Mouse (Mus musculus) megakaryocyte-erythroid progenitor cell, adult 5 weeks (primary cell): ENCODE data around the gene Olfr73. TPM values are rescaled to one million over a fixed set of nuclear protein-coding genes. Genes with fewer than 3 reads are reported as not detected.

Experiments
- polyA plus RNA-seq: library from polyadenylated mRNA; stranded (reverse); fragments of >175 nt; gene quantifications from 2 replicates; pipeline ENCODE4 v1.2.3, GENCODE M21; 2012

Olfr73 gene
- not detected in 2 replicates for polyA plus RNA-seq

GRCm38 (mm10) chr2:88037599-88037998, at the start of gene Olfr73:
Gene Olfr73, minus strand, starts transcription at chr2:88037699.

GRCm38 (mm10) chr2:88071730-88072129, 34.2 kb upstream of the Olfr73 start, which contains the start of gene Olfr1163:
Gene Olfr1163, minus strand, starts transcription at chr2:88071830.

GRCm38 (mm10) chr2:88051029-88051428, 13.5 kb upstream of the Olfr73 start, which contains the start of gene Olfr1162:
Gene Olfr1162, minus strand, starts transcription at chr2:88051129.

GRCm38 (mm10) chr2:88022474-88022873, 15.0 kb downstream of the Olfr73 start, which contains the start of gene Olfr1161:
Gene Olfr1161, plus strand, starts transcription at chr2:88022774.

GRCm38 (mm10) chr2:88007515-88008318, 29.8 kb downstream of the Olfr73 start, which contains the start of gene Olfr1160:
Gene Olfr1160, minus strand, starts transcription at chr2:88008268.

GRCm38 (mm10) chr2:87989813-87990212, 47.7 kb downstream of the Olfr73 start, which contains the start of gene Olfr1158:
Gene Olfr1158, plus strand, starts transcription at chr2:87990113.

Other genes with a start within 250 kb of the Olfr73 start
- gene Olfr1143, start 237.1 kb downstream of the Olfr73 start, polyA plus RNA-seq, result not detected in 2 replicates
- gene Olfr1145, start 227.9 kb downstream of the Olfr73 start, polyA plus RNA-seq, result not detected in 2 replicates
- not detected in 2 replicates for gene Olfr1148, start 207.2 kb downstream of the Olfr73 start, polyA plus RNA-seq
- gene Olfr1150-ps1, start 193.7 kb downstream of the Olfr73 start, polyA plus RNA-seq, result not detected in 2 replicates
- gene Olfr1151, start 181.8 kb downstream of the Olfr73 start, polyA plus RNA-seq, result not detected in 2 replicates
- gene Olfr1152, start 171.2 kb downstream of the Olfr73 start, polyA plus RNA-seq, result 0.01 TPM in 1 of 2 replicates, not detected in the other
- not detected in 2 replicates for gene Olfr1153, start 142.7 kb downstream of the Olfr73 start, polyA plus RNA-seq
- gene Olfr1154, start 132.5 kb downstream of the Olfr73 start, polyA plus RNA-seq, result not detected in 2 replicates
- not detected in 2 replicates for gene Olfr1155, start 92.6 kb downstream of the Olfr73 start, polyA plus RNA-seq
- gene Olfr1156, start 84.6 kb downstream of the Olfr73 start, polyA plus RNA-seq, result not detected in 2 replicates
- not detected in 2 replicates for gene Olfr1157, start 69.4 kb downstream of the Olfr73 start, polyA plus RNA-seq
- gene Olfr74, start 63.0 kb downstream of the Olfr73 start, polyA plus RNA-seq, result not detected in 2 replicates
- gene Olfr1158, start 47.6 kb downstream of the Olfr73 start, polyA plus RNA-seq, result not detected in 2 replicates
- gene Olfr1160, start 29.4 kb downstream of the Olfr73 start, polyA plus RNA-seq, result not detected in 2 replicates
- gene Olfr1161, start 14.9 kb downstream of the Olfr73 start, polyA plus RNA-seq, result not detected in 2 replicates
- gene Olfr1162, start 13.4 kb upstream of the Olfr73 start, polyA plus RNA-seq, result not detected in 2 replicates
- gene Olfr1163, start 34.1 kb upstream of the Olfr73 start, polyA plus RNA-seq, result not detected in 2 replicates
- gene Olfr1164, start 56.3 kb upstream of the Olfr73 start, polyA plus RNA-seq, result not detected in 2 replicates
- not detected in 2 replicates for gene Olfr1166, start 90.6 kb upstream of the Olfr73 start, polyA plus RNA-seq
- gene Olfr1167, start 117.5 kb upstream of the Olfr73 start, polyA plus RNA-seq, result not detected in 2 replicates
- not detected in 2 replicates for gene Olfr1168, start 144.2 kb upstream of the Olfr73 start, polyA plus RNA-seq
- gene Olfr1170, start 190.6 kb upstream of the Olfr73 start, polyA plus RNA-seq, result not detected in 2 replicates
- gene Olfr1173, start 242.2 kb upstream of the Olfr73 start, polyA plus RNA-seq, result not detected in 2 replicates